Mouse (Mus musculus) hindbrain, embryonic 16.5 days (tissue): ENCODE measurements around the gene Slc25a34. TPM values are rescaled to one million over a fixed set of nuclear protein-coding genes. Genes with fewer than 3 reads are reported as not detected.
A peak's percentile ranks its signal among the peaks of the same experiment; 100 is the strongest.

Source experiments
- ATAC-seq: fragments of 200-750 bp; cut with Nextera tagmentation; 2 replicates; pipeline ENCODE4 v1.8.0; 2017; ENCODE audit warnings: moderate TSS enrichment, moderate library complexity
- H3K27ac ChIP-seq: fragments of 300-500 bp; sonication (generic); 2 replicates; pipeline ENCODE4 v1.5.1; 2014; ENCODE audit warnings: low read depth, mild to moderate bottlenecking, control low read depth, low read length, moderate library complexity
- H3K27me3 ChIP-seq: fragments of 300-500 bp; sonication (generic); replicated peaks from 2 replicates; pipeline ENCODE4 v1.6.1; 2014; ENCODE audit warnings: low read length; ENCODE audit not compliant: control insufficient read depth, insufficient read depth
- H3K36me3 ChIP-seq: fragments of 300-500 bp; sonication (generic); 2 replicates; pipeline ENCODE4 v1.6.1; 2014; ENCODE audit warnings: mild to moderate bottlenecking, low read length, moderate library complexity, mixed read lengths; ENCODE audit not compliant: control insufficient read depth, insufficient read depth
- H3K4me1 ChIP-seq: fragments of 300-500 bp; sonication (generic); 2 replicates; pipeline ENCODE4 v1.6.1; 2014; ENCODE audit warnings: low read depth, low read length; ENCODE audit not compliant: control insufficient read depth, insufficient read depth
- H3K4me2 ChIP-seq: fragments of 300-500 bp; sonication (generic); 2 replicates; pipeline ENCODE4 v1.6.1; 2014; ENCODE audit warnings: mild to moderate bottlenecking, low read length, control low read depth, moderate library complexity
- H3K4me3 ChIP-seq: fragments of 300-500 bp; sonication (generic); 2 replicates; pipeline ENCODE4 v1.5.1; 2014; ENCODE audit warnings: mild to moderate bottlenecking, low read length, control low read depth, moderate library complexity
- H3K9ac ChIP-seq: fragments of 300-500 bp; sonication (generic); 2 replicates; pipeline ENCODE4 v1.6.1; 2014; ENCODE audit warnings: low read depth, mild to moderate bottlenecking, control low read depth, low read length, moderate library complexity
- H3K9me3 ChIP-seq: fragments of 300-500 bp; sonication (generic); 2 replicates; pipeline ENCODE4 v1.6.1; 2014; ENCODE audit warnings: mild to moderate bottlenecking, low read length, moderate library complexity; ENCODE audit not compliant: control insufficient read depth
- WGBS: fragments of 180-500 bp; shearing (Covaris S2); extraction: QIAGEN DNeasy Blood & Tissue Kit; methylation state at CpG from one replicate; pipeline ENCODE4 v1.1.7; 2014; 5-methylcytosine and 5-hydroxymethylcytosine counted together
- polyA plus RNA-seq: library from polyadenylated mRNA; unstranded; fragments of >200 nt; fragmentation: Nextera tagmentation; extraction: Ambion mirVana; gene quantifications from 2 replicates; pipeline ENCODE4 v1.2.1, GENCODE M21; 2015

Gene Slc25a34
- polyA plus RNA-seq, 1 experiment from 2014 or later: 0.81 TPM

- H3K4me2 ChIP-seq: peak overlapping the region; percentile 94
- H3K9me3 ChIP-seq: no peaks in the 10 kb centered on the region
- H3K27me3 ChIP-seq: no peaks in the 10 kb centered on the region; the same call in 1 of the 2 replicates
- H3K4me1 ChIP-seq: peaks cover 18% of the 10 kb centered on the region
- H3K9ac ChIP-seq: peak overlapping the region; percentile 81
- no peaks in the 10 kb centered on the region for H3K36me3 ChIP-seq
- H3K4me3 ChIP-seq: peak overlapping the region; percentile 66
- peak overlapping the region; percentile 2; the same call in 1 of the 2 replicates for H3K27ac ChIP-seq
- ATAC-seq: peak; percentile 38
- WGBS: 1% methylated on average over 54 of the region's 57 CpGs
Measured at GRCm38 (mm10) chr4:141599251-141600141, 24.1 kb downstream of the Slc25a34 start.

- H3K4me3 ChIP-seq: peak overlapping the region; percentile 66
- H3K4me1 ChIP-seq: peaks cover 18% of the 10 kb centered on the region
- H3K9me3 ChIP-seq: no peaks in the 10 kb centered on the region
- ATAC-seq: no peak
- peak overlapping the region; percentile 81 for H3K9ac ChIP-seq
- no peaks in the 10 kb centered on the region; the same call in 1 of the 2 replicates for H3K27me3 ChIP-seq
- H3K27ac ChIP-seq: no peak overlapping the region
- H3K4me2 ChIP-seq: peak overlapping the region; percentile 94
- WGBS: 2% methylated on average over 9 of the region's 9 CpGs
- H3K36me3 ChIP-seq: no peaks in the 10 kb centered on the region
Measured at GRCm38 (mm10) chr4:141598894-141599250, 24.7 kb downstream of the Slc25a34 start.

- Histone ChIP-seq H3K9me3 (no peaks in the 10 kb centered on the region), H3K4me2 (peak overlapping the region; percentile 94), H3K9ac (peak overlapping the region; percentile 81), H3K27me3 (no peaks in the 10 kb centered on the region; the same call in 1 of the 2 replicates), H3K4me1 (peaks cover 18% of the 10 kb centered on the region), H3K36me3 (no peaks in the 10 kb centered on the region), H3K27ac (no peak overlapping the region), H3K4me3 (peak overlapping the region; percentile 66)
- ATAC-seq: no peak
- 1% methylated on average over 19 of the region's 19 CpGs for WGBS
Measured at GRCm38 (mm10) chr4:141598199-141598893, 25.3 kb downstream of the Slc25a34 start.

GRCm38 (mm10) chr4:141596700-141597328 lies 26.8 kb downstream of the Slc25a34 start:
- no peaks in the 10 kb centered on the region for H3K36me3 ChIP-seq
- ATAC-seq: no peak
- WGBS: 90% methylated on average over 8 of the region's 8 CpGs

GRCm38 (mm10) chr4:141595605-141596268 lies 27.9 kb downstream of the Slc25a34 start:
- peaks cover 18% of the 10 kb centered on the region for H3K4me1 ChIP-seq
- 86% methylated on average over 9 of the region's 9 CpGs for WGBS
- no peak overlapping the region for H3K4me3 ChIP-seq
- H3K4me2 ChIP-seq: no peak overlapping the region
- no peaks in the 10 kb centered on the region for H3K36me3 ChIP-seq
- ATAC-seq: no peak
- no peaks in the 10 kb centered on the region for H3K9me3 ChIP-seq
- no peak overlapping the region for H3K27ac ChIP-seq
- H3K9ac ChIP-seq: no peak overlapping the region
- H3K27me3 ChIP-seq: no peaks in the 10 kb centered on the region; the same call in 1 of the 2 replicates

More at GRCm38 (mm10) chr4:141596700-141597328, 26.8 kb downstream of the Slc25a34 start:
- no peaks in the 10 kb centered on the region for H3K9me3 ChIP-seq
- H3K27me3 ChIP-seq: no peaks in the 10 kb centered on the region; the same call in 1 of the 2 replicates
- peaks cover 18% of the 10 kb centered on the region for H3K4me1 ChIP-seq
- no peak overlapping the region for H3K27ac ChIP-seq
- H3K4me3 ChIP-seq: no peak overlapping the region
- no peak overlapping the region for H3K4me2 ChIP-seq
- H3K9ac ChIP-seq: no peak overlapping the region

GRCm38 (mm10) chr4:141595138-141595537 lies 28.5 kb downstream of the Slc25a34 start:
- Histone ChIP-seq H3K9me3 (no peaks in the 10 kb centered on the region), H3K4me1 (peaks cover 17% of the 10 kb centered on the region), H3K27ac (no peak overlapping the region), H3K27me3 (no peaks in the 10 kb centered on the region; the same call in 1 of the 2 replicates), H3K4me2 (no peak overlapping the region), H3K9ac (no peak overlapping the region), H3K36me3 (no peaks in the 10 kb centered on the region), H3K4me3 (no peak overlapping the region)
- 95% methylated on average over 11 of the region's 11 CpGs for WGBS
- no peak for ATAC-seq

- Histone ChIP-seq H3K36me3 (no peaks in the 10 kb centered on the region), H3K4me1 (no peaks in the 10 kb centered on the region), H3K27ac (no peak overlapping the region), H3K9ac (no peak overlapping the region), H3K4me3 (no peak overlapping the region), H3K27me3 (no peaks in the 10 kb centered on the region), H3K9me3 (no peaks in the 10 kb centered on the region), H3K4me2 (no peak overlapping the region)
- 21% methylated on average over 3 of the region's 3 CpGs for WGBS
- no peak for ATAC-seq
Measured at GRCm38 (mm10) chr4:141591547-141591946, 32.1 kb downstream of the Slc25a34 start.

- no peaks in the 10 kb centered on the region for H3K4me1 ChIP-seq
- ATAC-seq: no peak
- no peak overlapping the region for H3K4me3 ChIP-seq
- H3K9me3 ChIP-seq: no peaks in the 10 kb centered on the region
- WGBS: 92% methylated on average over 8 of the region's 8 CpGs
- no peak overlapping the region for H3K27ac ChIP-seq
- H3K9ac ChIP-seq: no peak overlapping the region
- H3K27me3 ChIP-seq: no peaks in the 10 kb centered on the region
- peaks cover 4% of the 10 kb centered on the region; the same call in 1 of the 2 replicates for H3K36me3 ChIP-seq
- H3K4me2 ChIP-seq: no peak overlapping the region
Measured at GRCm38 (mm10) chr4:141583919-141584318, 39.7 kb downstream of the Slc25a34 start.
